Mouse (Mus musculus) ovary, adult 10 weeks (tissue): Measurements from ENCODE around the gene Ano2. TPM values are rescaled to one million over a fixed set of nuclear protein-coding genes. Genes with fewer than 3 reads are reported as not detected.

Experiments used
- polyA plus RNA-seq: library from polyadenylated mRNA; stranded (reverse); fragments of 350-450 nt; fragmentation: Illumina TruSeq; extraction: RNeasy Lipid Tissue Mini Kit (QIAGEN cat#74804); gene quantifications from one replicate; pipeline ENCODE4 v1.2.3, GENCODE M21; 2014

Ano2 gene
- polyA plus RNA-seq: 0.34 TPM

DNA sequence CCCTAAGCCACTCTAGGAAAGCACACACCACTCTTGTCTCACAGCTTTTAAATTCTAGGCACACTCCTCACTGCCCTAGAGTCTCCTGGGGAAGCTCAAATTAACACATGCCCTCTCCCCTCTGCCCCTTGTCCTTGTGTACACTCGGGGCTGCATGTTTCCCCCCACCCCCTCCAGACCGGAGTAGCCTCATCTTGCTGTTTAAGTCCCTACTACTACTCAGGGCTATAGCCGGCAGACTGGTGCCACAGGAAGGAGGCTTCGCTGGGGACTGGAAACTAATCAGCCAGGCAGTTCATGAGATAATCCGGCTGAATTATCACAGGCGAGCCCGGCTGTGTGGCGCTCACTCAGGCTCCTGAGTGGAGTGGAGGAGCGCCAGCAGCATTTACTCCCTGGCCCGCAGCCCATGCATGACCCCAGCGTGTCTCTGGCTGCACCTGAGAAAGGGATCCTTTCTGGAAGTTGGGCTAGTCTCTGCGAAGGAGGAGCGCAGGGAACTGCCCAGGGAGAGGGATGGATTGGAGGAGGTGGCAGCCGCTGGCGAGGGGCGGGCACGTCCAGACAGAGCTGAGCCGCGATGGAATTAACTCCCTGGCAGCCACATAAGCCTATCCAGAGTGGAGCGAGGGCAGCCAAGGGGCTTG lies at the start of gene Ano2:
TSS of gene Ano2 (plus strand) at position 363 of the 647 bp plus-strand sequence.

Other genes with a start within 250 kb of the Ano2 start
- gene Cd9, start 195.6 kb upstream of the Ano2 start, polyA plus RNA-seq: 156 TPM
- 0.74 TPM for gene Vwf, start 143.6 kb upstream of the Ano2 start, polyA plus RNA-seq